In genomic region chr5:147718335-147718734, GRCm38 (mm10) we compare ENCODE assay signal across 24 mouse cellular contexts. TPM values are rescaled to one million over a fixed set of nuclear protein-coding genes. Genes with fewer than 3 reads are reported as not detected.
DNase-seq lines count a peak whose midpoint lies in the region; ATAC-seq and TF ChIP-seq lines count a peak whose summit lies in the region.
"Had no signal": no experiment of that assay in that cellular context is flagged by ENCODE, and none has a peak within 500 bp of the region (broad histone marks: within the 10 kb centered on the region; RNA-seq: fewer than 3 reads in every experiment).

No protein-coding gene starts in this region.

- no peak for ATAC-seq in heart, embryonic 11.5 days (replicated peaks; ENCODE audit: insufficient number of reproducible peaks, low FRiP score, low TSS enrichment)
- ATAC-seq: activated CD4-positive, CD25-positive, alpha-beta regulatory T cell, adult 4 months; CD4-positive, CD25-positive, alpha-beta regulatory T cell, adult 4 months; forebrain, embryonic 13.5 days; forebrain, embryonic 15.5 days; Patski had no signal

- no peaks in the 10 kb centered on the region for H3K27me3 ChIP-seq in heart, adult 2 months (ENCODE audit: control insufficient read depth, insufficient read depth, low read length)
- H3K27me3 ChIP-seq in heart, embryonic 11.5 days (ENCODE audit: control insufficient read depth, insufficient read depth, low read length) = peaks cover 21% of the 10 kb centered on the region
- H3K27me3 ChIP-seq: CH12.LX, Patski had no signal

- no peaks in the 10 kb centered on the region for H3K9me3 ChIP-seq in heart, embryonic 11.5 days (replicated peaks; ENCODE audit: control insufficient read depth, low read length)
- H3K9me3 ChIP-seq: embryonic facial prominence, embryonic 10.5 days; embryonic facial prominence, embryonic 12.5 days; forebrain, embryonic 13.5 days; forebrain, embryonic 15.5 days; G1E had no signal

- peaks cover 5% of the 10 kb centered on the region; the same call in 1 of the 2 replicates for H3K36me3 ChIP-seq in heart, adult 2 months (ENCODE audit: control insufficient read depth, insufficient read depth, low read length)
- H3K36me3 ChIP-seq in heart, embryonic 11.5 days (ENCODE audit: control insufficient read depth, insufficient read depth, low read length) = no peaks in the 10 kb centered on the region
- H3K36me3 ChIP-seq: embryonic facial prominence, embryonic 10.5 days; embryonic facial prominence, embryonic 12.5 days; forebrain, embryonic 15.5 days; G1E had no signal

- no peak for DNase-seq in gastrocnemius, adult 2 months
- no peak for DNase-seq in gastrocnemius, adult 8-10 months (ENCODE audit: low spot score in 2 of 2)
- no peak for DNase-seq in heart, adult 2 months
- DNase-seq in heart, postnatal 10 days = no peak
- DNase-seq in heart, postnatal 25 days (ENCODE audit: low spot score) = peak; percentile 5
- DNase-seq: adrenal gland, adult 8-10 months; adrenal gland, postnatal 14 days; adrenal gland, postnatal 36 days; B cell, adult 2 months; cerebellum, adult 11-12 months; cerebellum, adult 2 months; cerebellum, adult 9-10 months; cerebellum, postnatal 10 days; cerebellum, postnatal 25 days had no signal

- TF ChIP-seq CTCF in gastrocnemius, adult 2 months (IDR thresholded peaks at IDR 0.05) = no peak
- TF ChIP-seq CTCF in heart, adult 2 months (IDR thresholded peaks at IDR 0.05) = no peak

- H3K4me2 ChIP-seq in heart, embryonic 11.5 days = no peak overlapping the region
- H3K4me2 ChIP-seq: embryonic facial prominence, embryonic 12.5 days; forebrain, embryonic 13.5 days; forebrain, embryonic 15.5 days had no signal

- H3K4me3 ChIP-seq in gastrocnemius, adult 2 months = peak overlapping the region; percentile 52
- no peak overlapping the region for H3K4me3 ChIP-seq in heart, adult 2 months
- no peak overlapping the region for H3K4me3 ChIP-seq in heart, embryonic 11.5 days (ENCODE audit: low read depth, low read length)
- H3K4me3 ChIP-seq: embryonic facial prominence, embryonic 10.5 days; embryonic facial prominence, embryonic 12.5 days; forebrain, embryonic 13.5 days; forebrain, embryonic 15.5 days had no signal

- H3K79me2 ChIP-seq in heart, adult 2 months (replicated peaks; ENCODE audit: control insufficient read depth, insufficient read depth, low read length) = no peaks in the 10 kb centered on the region; the same call in 1 of the 2 replicates

- 0 out of 2 replicates have a peak, but pooled peaks have one; percentile 52 for TF ChIP-seq EP300 in heart, adult 2 months (IDR thresholded peaks at IDR 0.05; ENCODE audit: insufficient read depth, low read depth, low read length)

- H3K9ac ChIP-seq in heart, adult 2 months (ENCODE audit: low read depth, low read length) = 0 out of 2 replicates have a peak overlapping the region, but pooled peaks have one; percentile 22
- H3K9ac ChIP-seq in heart, embryonic 11.5 days (ENCODE audit: low read depth, low read length) = no peak overlapping the region
- H3K9ac ChIP-seq: embryonic facial prominence, embryonic 12.5 days; forebrain, embryonic 13.5 days; forebrain, embryonic 15.5 days had no signal

- intact Hi-C loops in gastrocnemius, adult 2 months (cut with DNase I) = no loop called here
- intact Hi-C loops in heart, adult 2 months (cut with DNase I) = no loop called here
- intact Hi-C loops in heart, postnatal 10 days (cut with DNase I) = loop anchor here (10.0 kb wide), 1 partner anchor 284 kb away; the partner anchor contains the start of gene Pan3
- intact Hi-C loops in heart, postnatal 25 days (cut with DNase I) = loop anchor here (5.0 kb wide), 1 partner anchor 61 kb away; no protein-coding TSS in a partner anchor

- peak overlapping the region; percentile 63 for H3K27ac ChIP-seq in gastrocnemius, adult 2 months
- peak overlapping the region; percentile 63; the same call in 1 of the 2 replicates for H3K27ac ChIP-seq in heart, adult 2 months
- no peak overlapping the region for H3K27ac ChIP-seq in heart, embryonic 11.5 days (ENCODE audit: low read depth, low read length)
- H3K27ac ChIP-seq: embryonic facial prominence, embryonic 10.5 days; embryonic facial prominence, embryonic 12.5 days; forebrain, embryonic 13.5 days; forebrain, embryonic 15.5 days had no signal

- H3K4me1 ChIP-seq in heart, adult 2 months (ENCODE audit: control insufficient read depth, insufficient read depth, low read length) = peaks cover 12% of the 10 kb centered on the region
- H3K4me1 ChIP-seq in heart, embryonic 11.5 days (ENCODE audit: control insufficient read depth, insufficient read depth, low read length) = 0 out of 2 replicates have a peak, but pooled peaks cover 2% of the 10 kb centered on the region
- H3K4me1 ChIP-seq: embryonic facial prominence, embryonic 10.5 days; embryonic facial prominence, embryonic 12.5 days; forebrain, embryonic 13.5 days; forebrain, embryonic 15.5 days had no signal

- 59% methylated on average over 7 of the region's 7 CpGs for WGBS in heart, adult 2 months
- 77% methylated on average over 7 of the region's 7 CpGs for whole genome bisulfite sequencing in heart, embryonic 11.5 days (ENCODE audit: insufficient replicate concordance)

- peak; percentile 26; the same call in 1 of the 2 replicates for TF ChIP-seq POLR2A in heart, adult 2 months (IDR thresholded peaks at IDR 0.05; ENCODE audit: insufficient read depth, low read depth, low read length)

RNA-seq across cellular contexts. Expression of gene Flt1, which starts 7.5 kb away (rescaled TPM):
- total RNA-seq in gastrocnemius, adult 2 months (2021) = 10 to 100 TPM; 32.7 to 42.2 TPM
- 10 to 100 TPM; 21.2 to 27.7 (median 24.7) TPM for total RNA-seq in gastrocnemius, adult 8-10 months (2022)
- 10 to 100 TPM; 82.1 to 88.3 TPM for total RNA-seq in heart, adult 2 months (2021)
- polyA plus RNA-seq in heart, adult 2 months (2012; rRNA removed) = 20.5 and 30.6 TPM in 2 replicates
- 10 to 100 TPM; 53.6 to 56.0 TPM for total RNA-seq in heart, postnatal 10 days (2021)
- total RNA-seq in heart, postnatal 25 days (2021) = 10 to 100 TPM; 61.7 to 76.9 TPM
- polyA plus RNA-seq in heart, embryonic 11.5 days (2014; fragmentation: Nextera tagmentation; extraction: Ambion mirVana) = 20.4 and 23.1 TPM in 2 replicates
- polyA plus RNA-seq: activated CD4-positive, CD25-positive, alpha-beta regulatory T cell, adult 4 months had no signal

Comparison
In these comparisons a context has a peak if more than half of its experiments do, and no peak if none do; other contexts are left out.
1. intact Hi-C loops: an anchor here in heart, postnatal 10 days (10.0 kb wide) and heart, postnatal 25 days (5.0 kb wide); none called in gastrocnemius, adult 2 months and heart, adult 2 months.